Mouse (Mus musculus): ENCODE measurements around the gene Hsdl2. TPM values are rescaled to one million over a fixed set of nuclear protein-coding genes. Genes with fewer than 3 reads are reported as not detected.
A peak's percentile ranks its signal among the peaks of the same experiment; 100 is the strongest.

Hsdl2 gene
- polyA plus RNA-seq (2016; fragmentation: Nextera tagmentation; extraction: Ambion mirVana): 22.6 and 24.7 TPM in 2 replicates

DNA sequence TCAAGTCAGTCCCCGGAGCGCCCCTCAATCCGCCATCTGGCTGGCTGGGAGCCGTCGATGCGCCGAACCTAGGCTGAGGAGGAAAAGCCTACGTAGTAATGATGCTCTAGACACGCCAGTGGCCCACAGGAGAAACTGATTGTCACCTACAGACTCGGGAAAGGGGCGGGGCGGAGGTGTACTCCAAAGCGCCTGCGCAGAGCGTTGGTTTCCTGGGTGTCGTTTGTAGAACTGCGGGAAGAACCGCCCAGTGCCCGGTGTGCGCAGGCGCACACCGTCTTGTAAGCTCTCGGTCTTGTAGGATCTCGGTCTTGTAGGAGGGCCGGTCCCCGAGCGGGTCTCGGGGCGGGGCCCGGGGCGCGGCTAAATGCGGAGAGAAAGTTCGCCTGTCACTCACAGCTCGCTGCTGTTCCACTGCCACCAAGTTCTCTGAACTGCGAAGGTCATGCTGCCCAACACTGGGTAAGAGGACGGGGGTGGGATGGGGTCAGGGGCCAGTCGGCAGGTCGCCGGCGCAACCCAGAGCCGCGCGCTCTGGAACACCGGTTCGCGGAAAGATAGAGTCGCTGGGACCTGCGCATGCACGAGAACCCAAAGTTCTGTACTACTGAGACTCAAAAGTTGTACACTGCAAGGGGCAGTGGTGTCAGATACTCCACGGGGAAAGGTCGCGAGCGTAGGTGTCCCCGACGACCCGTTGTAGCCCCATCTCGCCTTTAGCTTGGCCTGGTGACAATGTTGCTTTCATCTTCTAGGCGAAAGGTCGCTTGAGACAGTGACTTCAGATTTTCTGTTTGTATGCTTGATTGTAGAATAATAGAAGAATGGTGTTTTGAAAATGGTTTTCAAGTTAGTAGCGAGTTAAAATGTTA is at the start of gene Hsdl2:
Gene Hsdl2, plus strand, starts transcription at position 250 of the 872 bp plus-strand sequence.
- H3K36me3 ChIP-seq: no peaks in the 10 kb centered on the region
- H3K4me1 ChIP-seq: peaks cover 15% of the 10 kb centered on the region
- H3K4me3 ChIP-seq: peak within 1 kb of the TSS; percentile 81
- H3K27me3 ChIP-seq (ENCODE audit: low read depth, poor library complexity, severe bottlenecking): peaks cover 8% of the 10 kb centered on the region; the same call in 1 of the 2 replicates
- H3K9me3 ChIP-seq (replicated peaks): no peaks in the 10 kb centered on the region
- DNase-seq (ENCODE audit: low spot score): peak; percentile 98
- H3K27ac ChIP-seq (replicated peaks): peak within 1 kb of the TSS; percentile 85
- under 1% methylated on average over 61 of the region's 61 CpGs for WGBS

DNA sequence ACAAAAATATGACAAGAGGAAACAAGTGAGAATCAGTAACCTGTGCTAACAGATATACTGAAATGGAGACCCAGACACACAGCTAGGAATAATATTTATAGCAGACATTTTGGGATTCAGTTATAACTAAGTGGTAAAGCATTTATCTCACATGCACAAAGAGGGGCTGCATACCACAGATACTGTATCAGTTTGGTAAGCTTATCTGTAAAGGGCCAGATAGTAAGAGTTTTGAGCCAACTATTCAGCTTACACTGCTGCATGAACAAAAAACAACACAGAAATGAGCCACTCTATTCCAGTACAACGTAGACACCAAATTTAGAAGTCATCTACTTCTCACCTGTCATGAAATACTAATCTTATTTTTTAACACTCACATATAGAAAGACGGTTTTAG is 48.1 kb upstream of the Hsdl2 start:
- Histone ChIP-seq H3K4me1 (no peaks in the 10 kb centered on the region), H3K9me3 (replicated peaks) (no peaks in the 10 kb centered on the region), H3K36me3 (no peaks in the 10 kb centered on the region), H3K27ac (replicated peaks) (no peak overlapping the region), H3K27me3 (ENCODE audit: low read depth, poor library complexity, severe bottlenecking) (no peaks in the 10 kb centered on the region), H3K4me3 (no peak overlapping the region)
- no peak for DNase-seq (ENCODE audit: low spot score)
- 88% methylated on average over 2 of the region's 2 CpGs for WGBS

DNA sequence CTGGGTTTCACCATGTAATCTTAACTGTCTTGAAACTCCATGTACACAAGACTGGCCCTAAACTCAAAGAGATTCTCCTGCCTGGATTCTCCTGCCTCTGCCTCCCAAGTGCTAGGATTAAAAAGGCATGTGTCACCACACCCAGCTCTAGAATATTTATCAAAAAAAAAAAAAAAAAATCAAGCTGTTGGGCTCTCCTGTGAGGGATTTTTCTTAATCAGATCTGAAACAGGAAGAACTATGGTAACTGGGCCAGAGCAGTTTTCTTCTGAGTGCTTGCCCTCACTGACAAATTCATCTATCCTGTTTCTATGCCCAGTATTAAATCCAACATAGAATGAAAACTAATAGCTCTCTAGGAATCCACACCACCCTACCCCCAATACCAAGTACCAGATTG is 45.7 kb upstream of the Hsdl2 start:
- Histone ChIP-seq H3K27me3 (ENCODE audit: low read depth, poor library complexity, severe bottlenecking) (no peaks in the 10 kb centered on the region), H3K4me3 (no peak overlapping the region), H3K36me3 (no peaks in the 10 kb centered on the region), H3K27ac (replicated peaks) (no peak overlapping the region), H3K9me3 (replicated peaks) (no peaks in the 10 kb centered on the region), H3K4me1 (no peaks in the 10 kb centered on the region)
- no peak for DNase-seq (ENCODE audit: low spot score)

DNA sequence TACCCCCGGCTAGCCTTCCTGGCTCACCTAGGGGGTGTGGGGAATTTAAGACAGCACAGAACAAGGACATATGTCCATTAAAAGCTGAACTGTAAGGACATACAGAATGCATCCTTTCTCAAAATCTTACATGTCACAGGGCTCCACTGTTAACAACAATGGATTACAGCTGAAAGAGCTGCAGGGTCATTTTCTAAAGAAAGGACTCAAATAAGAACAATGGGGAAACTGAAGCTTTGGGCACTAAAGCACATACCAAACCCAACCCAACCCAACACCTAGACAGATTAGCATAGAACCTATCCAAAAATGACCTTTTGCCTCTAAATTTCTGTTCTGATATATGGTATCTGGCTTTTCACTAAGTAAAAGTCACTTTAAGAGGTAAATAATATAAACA is 45.1 kb upstream of the Hsdl2 start:
- DNase-seq (ENCODE audit: low spot score): no peak
- Histone ChIP-seq H3K27ac (replicated peaks) (no peak overlapping the region), H3K36me3 (no peaks in the 10 kb centered on the region), H3K9me3 (replicated peaks) (no peaks in the 10 kb centered on the region), H3K4me3 (no peak overlapping the region), H3K27me3 (ENCODE audit: low read depth, poor library complexity, severe bottlenecking) (no peaks in the 10 kb centered on the region), H3K4me1 (no peaks in the 10 kb centered on the region)
- 90% methylated on average over 1 of the region's 1 CpGs for WGBS

DNA sequence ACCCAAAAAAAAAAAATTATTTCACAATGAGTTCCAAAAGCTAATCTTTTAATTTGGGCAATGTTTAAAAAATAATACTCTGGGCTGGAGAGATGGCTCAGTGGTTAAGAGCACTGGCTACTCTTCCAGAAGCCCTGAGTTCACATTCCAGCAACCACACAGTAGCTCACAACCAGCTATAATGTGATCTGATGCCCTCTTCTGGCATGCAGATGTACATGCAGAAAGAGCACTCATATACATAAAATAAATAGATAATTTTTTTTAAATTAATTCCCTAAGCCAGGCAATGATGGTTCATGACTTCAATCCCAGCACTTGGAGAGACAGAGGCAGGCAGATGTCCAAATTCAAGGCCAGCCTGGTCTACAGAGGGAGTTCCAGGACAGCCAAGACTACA is 38.4 kb upstream of the Hsdl2 start:
- H3K4me3 ChIP-seq: no peak overlapping the region
- H3K4me1 ChIP-seq: peaks cover 8% of the 10 kb centered on the region
- H3K27ac ChIP-seq (replicated peaks): no peak overlapping the region
- DNase-seq (ENCODE audit: low spot score): no peak
- peaks cover 15% of the 10 kb centered on the region for H3K27me3 ChIP-seq (ENCODE audit: low read depth, poor library complexity, severe bottlenecking)
- H3K9me3 ChIP-seq (replicated peaks): no peaks in the 10 kb centered on the region
- H3K36me3 ChIP-seq: no peaks in the 10 kb centered on the region

DNA sequence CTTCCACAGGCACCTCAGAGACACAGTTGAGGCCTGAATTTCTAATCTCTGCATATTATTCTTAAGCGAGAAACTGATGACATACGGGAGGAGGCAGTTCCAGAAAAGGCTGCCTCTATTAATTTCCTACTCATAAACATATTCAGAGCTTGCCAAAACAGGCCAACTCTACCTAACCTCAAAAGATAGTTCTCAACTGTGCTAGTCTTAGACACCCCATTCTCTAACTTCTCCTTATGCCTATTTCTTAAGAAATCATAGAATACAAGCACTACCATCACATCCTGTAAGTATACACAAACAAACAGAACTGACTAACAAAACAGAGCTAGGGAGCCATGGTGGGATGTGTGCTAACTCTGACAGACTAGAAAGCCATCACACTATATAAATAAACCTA is 36.7 kb upstream of the Hsdl2 start:
- Histone ChIP-seq H3K27ac (replicated peaks) (no peak overlapping the region), H3K4me3 (no peak overlapping the region), H3K4me1 (peaks cover 17% of the 10 kb centered on the region), H3K36me3 (no peaks in the 10 kb centered on the region), H3K9me3 (replicated peaks) (no peaks in the 10 kb centered on the region), H3K27me3 (ENCODE audit: low read depth, poor library complexity, severe bottlenecking) (peaks cover 17% of the 10 kb centered on the region)
- DNase-seq (ENCODE audit: low spot score): no peak
- WGBS: 91% methylated on average over 2 of the region's 2 CpGs

DNA sequence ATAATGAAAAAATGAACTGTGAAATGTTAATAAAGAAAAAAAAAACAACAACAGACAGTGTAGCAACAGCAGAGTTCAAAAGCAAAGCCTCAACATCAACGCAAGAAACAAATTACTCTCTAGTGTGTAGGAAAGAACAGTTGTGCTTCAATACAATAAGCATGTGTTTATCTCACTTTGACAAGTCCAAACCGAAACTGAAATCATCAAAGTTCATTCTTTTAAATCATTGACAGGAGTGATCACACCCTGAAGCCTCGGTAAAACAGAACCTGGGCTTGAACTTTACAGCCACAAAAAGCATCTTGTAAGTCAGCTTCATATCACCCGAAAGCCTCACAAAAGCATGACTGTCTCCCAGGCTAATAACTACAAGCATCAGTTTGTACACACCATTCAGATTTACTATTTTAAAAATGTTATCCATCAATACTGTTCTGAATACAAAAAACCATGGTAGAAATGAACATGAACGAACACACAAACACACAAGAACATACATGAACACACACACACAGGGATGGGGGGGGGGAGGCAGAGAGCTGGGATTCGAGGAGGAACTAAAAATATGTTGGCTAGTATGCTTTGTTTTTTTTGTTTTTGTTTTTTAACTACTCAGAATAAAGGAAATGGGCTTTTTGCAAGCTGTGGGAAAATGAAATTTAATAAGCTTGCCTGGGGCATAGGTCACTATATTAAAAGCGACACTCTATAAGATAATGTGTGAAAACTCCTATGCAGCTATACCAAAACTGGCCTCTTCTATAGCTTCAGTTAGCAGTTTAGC is 34.9 kb upstream of the Hsdl2 start:
- Histone ChIP-seq H3K27ac (replicated peaks) (no peak overlapping the region), H3K36me3 (no peaks in the 10 kb centered on the region), H3K4me3 (no peak overlapping the region), H3K27me3 (ENCODE audit: low read depth, poor library complexity, severe bottlenecking) (peaks cover 34% of the 10 kb centered on the region), H3K4me1 (peaks cover 20% of the 10 kb centered on the region), H3K9me3 (replicated peaks) (no peaks in the 10 kb centered on the region)
- 82% methylated on average over 7 of the region's 7 CpGs for WGBS
- DNase-seq (ENCODE audit: low spot score): no peak

DNA sequence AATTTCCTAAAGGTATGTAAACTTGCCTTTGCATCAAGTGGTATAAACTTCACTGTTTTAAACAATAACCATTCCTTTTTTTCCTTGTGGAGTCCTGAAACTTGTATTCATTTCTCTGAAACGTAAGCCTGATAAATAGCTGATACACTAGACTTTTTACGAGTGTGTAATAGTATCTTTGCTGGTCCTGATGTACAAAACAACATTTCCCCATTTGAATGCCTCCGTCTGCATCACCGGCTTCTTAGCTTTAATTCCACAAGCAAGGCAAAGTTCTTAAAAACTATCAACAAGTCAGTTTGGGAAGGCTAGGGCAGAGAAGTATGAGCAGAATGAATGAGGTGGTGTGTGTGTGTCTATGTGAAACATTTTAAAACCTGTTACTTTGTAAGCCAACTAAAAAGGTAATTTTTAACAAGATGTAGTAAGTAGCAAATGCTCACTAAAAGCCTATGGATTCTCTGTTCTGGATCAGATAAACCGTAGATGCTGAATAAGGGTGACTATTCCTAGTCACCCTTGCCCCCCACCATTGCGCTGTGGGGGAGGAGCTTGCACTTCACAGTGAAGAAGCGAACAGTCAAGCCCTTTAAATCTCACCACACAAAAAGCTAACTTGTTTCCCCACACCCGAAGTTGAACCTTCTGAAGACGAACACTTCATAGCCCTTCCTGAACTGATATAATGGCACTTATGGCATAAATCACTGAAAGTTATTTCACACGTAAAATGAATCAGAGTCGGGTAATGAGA is 34.0 kb upstream of the Hsdl2 start:
- H3K4me1 ChIP-seq: peaks cover 20% of the 10 kb centered on the region
- H3K36me3 ChIP-seq: no peaks in the 10 kb centered on the region
- 31% methylated on average over 11 of the region's 11 CpGs for WGBS
- H3K4me3 ChIP-seq: peak overlapping the region; percentile 83
- DNase-seq (ENCODE audit: low spot score): no peak
- H3K27ac ChIP-seq (replicated peaks): no peak overlapping the region
- H3K27me3 ChIP-seq (ENCODE audit: low read depth, poor library complexity, severe bottlenecking): peaks cover 35% of the 10 kb centered on the region
- H3K9me3 ChIP-seq (replicated peaks): no peaks in the 10 kb centered on the region

DNA sequence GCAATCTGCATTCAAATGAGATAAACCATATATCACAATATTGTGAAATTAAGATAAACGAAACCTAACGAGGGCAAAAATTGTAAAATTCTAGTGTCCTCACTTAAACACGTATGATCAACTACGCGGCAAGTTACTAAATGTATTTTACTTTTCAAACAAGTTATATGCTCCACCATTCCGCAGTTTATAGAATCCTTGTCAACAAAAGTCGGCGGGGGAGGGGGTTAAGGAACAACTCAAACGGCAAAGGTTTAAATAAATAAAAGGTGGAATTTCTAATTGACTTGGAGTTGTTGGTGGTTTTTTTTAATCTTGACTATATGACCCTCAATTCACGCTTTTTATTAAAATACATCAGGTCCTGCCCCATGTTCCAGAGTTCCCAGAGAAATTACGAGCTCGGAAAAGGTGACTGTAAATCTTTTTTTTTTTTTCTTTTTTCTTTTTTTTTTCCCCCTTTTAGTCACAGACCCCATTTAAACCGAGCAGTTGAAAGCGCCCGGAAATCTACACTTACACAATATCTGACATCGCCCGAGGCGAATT is 33.3 kb upstream of the Hsdl2 start:
- WGBS: 7% methylated on average over 18 of the region's 18 CpGs
- peak overlapping the region; percentile 88 for H3K27ac ChIP-seq (replicated peaks)

DNA sequence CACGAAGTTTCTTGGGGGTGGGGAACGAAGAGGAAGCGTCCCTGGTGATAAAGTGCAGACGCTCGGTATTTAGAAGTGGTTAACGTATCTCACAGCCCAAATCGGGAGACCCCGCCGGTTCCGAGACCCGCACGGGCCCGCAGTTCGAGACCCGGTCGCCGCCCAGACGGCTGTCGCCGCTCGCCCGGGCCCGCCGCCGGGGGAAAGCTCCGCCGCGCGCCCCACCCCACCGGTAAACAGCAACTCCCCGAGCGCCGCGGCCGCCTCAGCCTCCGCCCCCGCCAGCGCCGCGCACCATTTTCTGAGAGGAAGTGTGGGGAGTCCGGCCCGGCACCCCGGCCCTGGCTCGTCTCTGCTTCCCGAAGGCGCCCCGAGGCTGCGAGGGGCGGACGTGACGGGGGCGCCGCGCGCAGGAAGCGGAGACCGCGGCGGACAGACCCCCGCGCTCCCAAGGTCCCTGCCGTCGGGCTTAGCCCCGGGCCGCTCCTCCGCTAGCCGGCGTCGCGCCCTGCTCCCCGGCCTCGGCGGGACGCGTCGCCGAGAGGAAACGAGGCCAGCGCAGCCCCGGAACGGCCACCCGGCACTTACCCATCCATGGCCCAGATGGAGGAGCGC is 32.7 kb upstream of the Hsdl2 start:
- H3K4me1 ChIP-seq: peaks cover 20% of the 10 kb centered on the region
- under 1% methylated on average over 83 of the region's 83 CpGs for WGBS
- DNase-seq (ENCODE audit: low spot score): no peak
- peak overlapping the region; percentile 83 for H3K4me3 ChIP-seq
- H3K27me3 ChIP-seq (ENCODE audit: low read depth, poor library complexity, severe bottlenecking): peaks cover 35% of the 10 kb centered on the region
- H3K36me3 ChIP-seq: no peaks in the 10 kb centered on the region
- peak overlapping the region; percentile 88 for H3K27ac ChIP-seq (replicated peaks)
- no peaks in the 10 kb centered on the region for H3K9me3 ChIP-seq (replicated peaks)

More for the DNA sequence above, 33.3 kb upstream of the Hsdl2 start:
- H3K9me3 ChIP-seq (replicated peaks): no peaks in the 10 kb centered on the region
- H3K4me1 ChIP-seq: peaks cover 20% of the 10 kb centered on the region
- peak overlapping the region; percentile 83 for H3K4me3 ChIP-seq
- DNase-seq (ENCODE audit: low spot score): no peak
- peaks cover 35% of the 10 kb centered on the region for H3K27me3 ChIP-seq (ENCODE audit: low read depth, poor library complexity, severe bottlenecking)
- H3K36me3 ChIP-seq: no peaks in the 10 kb centered on the region

DNA sequence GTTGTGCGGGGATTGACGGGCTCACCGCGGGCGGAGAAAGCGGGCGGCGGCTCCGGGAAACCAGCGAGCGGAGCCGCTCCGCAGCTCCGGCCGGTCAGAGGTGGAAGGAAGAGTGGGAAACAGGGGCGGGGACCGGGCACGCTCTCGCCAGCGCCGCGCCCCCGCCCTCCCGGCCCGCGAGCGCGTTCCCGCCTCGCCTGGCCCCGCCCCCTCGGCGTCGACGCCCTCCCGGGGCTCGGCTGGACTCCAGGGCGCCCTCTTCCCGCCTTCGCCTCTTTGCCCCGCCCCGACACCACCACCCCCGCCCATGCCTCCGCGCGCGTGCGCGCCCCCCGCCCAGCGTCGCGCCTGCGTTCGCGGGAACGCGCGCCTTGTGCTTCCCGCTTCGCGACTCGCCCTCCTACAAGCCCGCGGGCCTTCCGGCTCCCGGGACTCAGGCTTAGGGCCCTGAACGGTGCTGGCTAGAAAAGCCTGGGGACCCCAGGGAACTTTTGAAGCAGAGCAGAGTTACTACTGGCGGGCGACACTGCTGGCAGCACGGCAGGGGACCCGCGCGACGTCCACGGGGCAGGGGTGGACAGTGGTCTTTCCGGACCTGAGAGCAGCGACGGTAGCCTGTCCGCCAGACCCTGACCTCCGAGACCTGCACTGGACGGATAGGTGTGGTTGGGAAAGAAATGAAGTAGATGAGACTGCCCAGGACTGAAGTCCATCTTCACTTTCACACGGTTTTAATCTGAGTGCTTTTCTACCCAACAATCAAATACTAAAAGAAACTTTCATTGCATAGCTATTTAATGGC is 32.0 kb upstream of the Hsdl2 start, which contains the start of gene Ptbp3:
Gene Ptbp3, minus strand, starts transcription at position 190 of the 802 bp plus-strand sequence.
- peaks cover 35% of the 10 kb centered on the region for H3K27me3 ChIP-seq (ENCODE audit: low read depth, poor library complexity, severe bottlenecking)
- no peaks in the 10 kb centered on the region for H3K9me3 ChIP-seq (replicated peaks)
- H3K27ac ChIP-seq (replicated peaks): peak within 1 kb of the TSS; percentile 88
- no peaks in the 10 kb centered on the region for H3K36me3 ChIP-seq
- H3K4me1 ChIP-seq: peaks cover 20% of the 10 kb centered on the region
- WGBS: under 1% methylated on average over 81 of the region's 83 CpGs
- peak within 1 kb of the TSS; percentile 83 for H3K4me3 ChIP-seq
- peak; percentile 93 for DNase-seq (ENCODE audit: low spot score)

Measured in midbrain, embryonic 10.5 days (tissue).